Mouse (Mus musculus) CD4-positive, CD25-positive, alpha-beta regulatory T cell, adult 2 months (primary cell): ENCODE results near the gene Myo6.

ENCODE experiments used
- DNase-seq: peaks from one replicate; pipeline ENCODE4 v3.0.0-alpha.2; 2012; ENCODE audit warnings: low read depth, low spot score

Gene Myo6

DNA sequence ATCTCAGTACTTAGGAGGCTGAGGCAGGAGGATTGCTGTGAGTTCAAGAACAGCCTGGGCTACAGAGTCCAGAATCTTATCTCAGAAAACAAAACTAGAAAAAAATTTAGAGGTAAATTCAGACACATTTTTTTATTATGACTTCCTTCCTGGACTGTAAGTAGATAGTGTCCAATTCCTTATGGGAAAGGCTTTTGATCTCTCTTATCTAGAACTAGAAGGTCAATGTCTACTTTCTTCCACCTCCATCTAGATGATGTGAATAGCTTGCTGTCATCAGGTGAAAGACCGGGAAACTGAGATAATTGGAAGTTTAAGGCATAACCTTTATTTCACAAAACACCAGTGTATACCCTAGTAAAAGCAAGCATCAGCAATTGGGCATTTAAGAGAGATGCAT, 16.9 kb downstream of the Myo6 start:
- no peak for DNase-seq

- no peak for DNase-seq
Observed at GRCm38 (mm10) chr9:80184138-80184537, 19.3 kb downstream of the Myo6 start.

- DNase-seq, result no peak
Observed at GRCm38 (mm10) chr9:80185737-80186136, 20.9 kb downstream of the Myo6 start.

GRCm38 (mm10) chr9:80186693-80187092, 21.9 kb downstream of the Myo6 start:
- DNase-seq, result no peak

- DNase-seq, result no peak
Observed at GRCm38 (mm10) chr9:80188324-80188893, 23.6 kb downstream of the Myo6 start.

- no peak for DNase-seq
Observed at GRCm38 (mm10) chr9:80191240-80191639, 26.4 kb downstream of the Myo6 start.

GRCm38 (mm10) chr9:80192324-80192723, 27.5 kb downstream of the Myo6 start:
- DNase-seq, result no peak

GRCm38 (mm10) chr9:80194446-80194845, 29.6 kb downstream of the Myo6 start:
- no peak for DNase-seq

GRCm38 (mm10) chr9:80196161-80196560, 31.3 kb downstream of the Myo6 start:
- DNase-seq, result no peak

DNA sequence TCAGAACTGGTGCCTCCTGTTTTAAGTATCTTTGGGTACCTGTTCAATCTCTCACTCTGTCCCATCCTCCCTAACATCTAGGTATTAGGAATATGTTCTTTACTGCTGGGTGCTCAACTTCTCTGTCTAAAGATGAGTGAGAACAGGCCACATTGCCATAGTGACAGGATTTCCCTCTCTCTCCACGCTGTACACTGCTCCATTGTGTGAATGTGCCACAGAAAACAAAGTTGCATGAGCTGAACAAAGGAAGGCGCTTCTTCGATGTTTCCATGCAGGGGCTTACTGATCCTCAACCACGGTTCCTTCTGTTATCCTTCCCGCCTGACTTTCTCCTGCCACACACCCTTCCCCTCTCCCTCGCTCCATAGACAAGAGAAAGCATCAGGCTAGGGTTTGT, 32.4 kb downstream of the Myo6 start:
- DNase-seq, result no peak

GRCm38 (mm10) chr9:80200855-80201254, 36.0 kb downstream of the Myo6 start:
- DNase-seq, result no peak

DNA sequence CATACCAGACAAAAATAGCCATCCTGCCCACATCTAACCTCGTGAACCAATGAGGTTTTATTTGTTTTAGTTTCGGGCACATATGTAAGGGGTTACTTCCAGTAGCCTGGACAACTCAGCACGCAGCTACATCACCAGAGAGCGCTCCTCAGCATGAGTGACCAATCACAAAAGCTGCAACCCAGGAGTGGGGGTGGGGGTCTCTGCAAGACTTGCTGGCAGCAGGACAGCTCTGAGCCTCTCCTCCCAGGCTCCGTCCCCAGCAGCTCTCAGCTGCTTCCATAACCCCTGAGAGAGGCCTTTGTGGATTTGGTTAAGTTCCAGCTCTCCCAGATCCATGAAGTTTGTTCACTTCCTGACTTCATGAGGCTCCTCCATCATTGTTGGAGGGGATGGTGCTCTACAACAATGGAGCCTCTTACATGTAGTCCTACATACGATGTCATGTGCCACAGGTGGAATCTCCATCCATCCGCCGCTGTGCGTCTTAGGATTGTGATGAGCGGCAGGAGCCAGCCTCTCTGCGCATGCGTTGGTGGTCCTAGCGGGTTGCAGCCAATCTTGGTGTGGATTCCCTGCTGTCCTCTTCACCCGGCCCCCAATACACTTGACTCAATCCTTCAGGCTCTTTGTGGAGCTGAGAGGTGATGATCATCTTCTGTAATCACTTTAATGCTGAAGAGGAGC, 37.7 kb downstream of the Myo6 start:
- DNase-seq, result no peak

DNA sequence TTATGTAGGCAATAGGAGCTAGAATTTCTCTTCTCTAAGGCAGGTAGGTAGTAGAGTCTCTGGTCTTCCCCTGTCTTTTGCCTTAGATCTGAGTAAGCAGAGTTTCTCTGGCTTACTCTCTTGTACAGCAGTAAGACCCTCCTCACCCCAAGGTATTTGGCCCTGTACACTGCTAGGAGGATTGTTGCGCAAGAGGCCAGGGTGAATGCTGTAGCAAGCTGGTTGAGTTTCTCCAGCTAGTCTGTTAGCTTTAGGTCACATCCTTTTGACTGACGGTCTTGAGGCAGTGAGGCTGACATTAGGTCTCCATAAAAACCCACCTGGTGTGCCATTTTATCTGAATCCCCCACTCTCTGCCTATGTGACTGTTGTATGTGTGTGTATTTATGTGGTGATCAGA, 43.9 kb downstream of the Myo6 start:
- DNase-seq, result no peak

DNA sequence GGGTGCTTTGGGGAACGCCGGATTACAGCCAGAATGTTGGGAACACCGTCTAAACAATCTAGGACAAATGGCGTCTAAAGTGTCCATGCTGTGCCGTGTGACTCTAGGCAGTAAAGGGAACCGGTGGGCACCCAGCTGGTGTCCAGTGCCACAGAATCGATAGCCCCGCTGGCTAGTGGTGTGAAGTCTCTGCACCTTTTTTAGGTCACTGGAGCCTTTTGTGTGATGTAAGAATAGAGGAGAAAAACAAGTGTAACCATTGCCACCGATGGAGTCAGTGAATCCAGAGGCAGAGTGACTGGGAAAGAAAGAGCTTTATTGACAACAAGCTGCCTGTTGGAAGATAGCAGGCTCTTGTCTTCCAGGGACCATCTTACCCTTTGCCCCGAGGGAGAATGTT, 44.6 kb downstream of the Myo6 start:
- no peak for DNase-seq

GRCm38 (mm10) chr9:80210096-80210495, 45.3 kb downstream of the Myo6 start:
- DNase-seq, result no peak

- DNase-seq, result no peak
Observed at GRCm38 (mm10) chr9:80213428-80213827, 48.6 kb downstream of the Myo6 start.

DNA sequence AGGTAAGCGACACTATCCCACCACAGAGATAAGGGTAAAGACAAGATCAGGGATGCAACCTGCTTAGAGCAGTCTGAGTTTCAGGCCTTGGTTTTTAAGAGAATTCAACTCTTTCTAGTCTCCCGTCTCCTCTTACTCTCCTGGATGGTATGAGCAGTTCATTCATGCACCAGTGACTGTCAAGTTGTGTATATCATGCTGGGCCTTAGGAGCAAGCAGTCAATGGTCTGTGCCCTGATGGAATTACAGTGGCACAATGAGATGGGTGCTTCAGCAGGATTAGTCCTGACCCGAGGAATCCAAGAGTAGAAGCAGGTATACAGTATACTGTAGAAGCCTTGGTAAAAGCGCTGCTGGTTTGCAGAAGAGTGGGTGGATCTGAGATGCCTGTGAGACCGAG, 50.7 kb downstream of the Myo6 start:
- no peak for DNase-seq

- no peak for DNase-seq
Observed at GRCm38 (mm10) chr9:80216786-80217501, 52.1 kb downstream of the Myo6 start.

DNA sequence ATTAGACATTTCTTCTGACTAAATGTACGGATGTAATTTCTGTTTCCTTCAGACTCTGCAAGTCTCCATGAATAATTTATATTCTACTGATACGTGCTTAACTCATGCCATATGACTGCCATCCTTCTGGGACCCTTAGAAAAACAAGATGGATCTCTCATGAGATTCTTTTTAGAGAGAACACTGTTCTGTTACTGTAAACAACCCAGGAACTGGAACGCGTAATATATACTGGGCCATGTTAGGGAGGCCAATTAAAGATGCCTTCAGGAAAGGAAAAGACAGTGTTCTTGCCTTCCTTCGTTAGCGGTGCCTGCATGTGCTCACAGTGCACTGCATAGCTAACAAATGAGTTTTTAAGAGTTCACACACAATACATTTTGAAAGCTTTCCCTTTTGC, 53.9 kb downstream of the Myo6 start:
- no peak for DNase-seq

DNA sequence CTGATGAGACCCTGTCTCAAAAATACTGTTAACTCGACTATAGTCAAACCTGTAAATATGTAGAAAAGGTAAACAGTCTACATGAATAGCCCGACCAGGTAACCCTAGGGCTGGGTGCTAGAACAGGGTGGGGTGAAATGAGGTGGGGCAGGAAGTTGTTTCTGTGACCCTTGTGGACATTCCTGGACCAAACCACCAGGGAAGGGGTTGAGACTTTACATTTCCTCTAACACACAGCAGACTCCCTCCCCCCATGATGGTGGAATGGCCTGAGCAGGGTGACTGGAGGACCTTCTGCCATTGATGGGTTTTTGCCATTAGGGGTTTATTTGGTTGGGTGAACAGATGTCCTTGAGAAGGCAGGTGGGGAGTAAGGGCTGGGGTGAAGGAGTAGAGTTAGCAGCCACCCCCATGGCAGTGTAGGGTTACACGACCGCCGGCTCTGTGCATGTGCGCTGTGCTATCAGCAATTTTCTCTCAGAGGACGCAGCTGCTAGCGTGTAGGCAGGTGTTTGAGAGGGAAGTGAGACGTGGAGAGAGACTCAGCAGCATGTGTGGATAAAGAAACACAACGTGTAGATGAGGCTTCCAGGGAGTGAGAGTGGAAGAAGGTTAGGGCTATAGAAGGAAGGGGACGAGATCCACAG, 59.3 kb downstream of the Myo6 start:
- DNase-seq, result no peak

DNA sequence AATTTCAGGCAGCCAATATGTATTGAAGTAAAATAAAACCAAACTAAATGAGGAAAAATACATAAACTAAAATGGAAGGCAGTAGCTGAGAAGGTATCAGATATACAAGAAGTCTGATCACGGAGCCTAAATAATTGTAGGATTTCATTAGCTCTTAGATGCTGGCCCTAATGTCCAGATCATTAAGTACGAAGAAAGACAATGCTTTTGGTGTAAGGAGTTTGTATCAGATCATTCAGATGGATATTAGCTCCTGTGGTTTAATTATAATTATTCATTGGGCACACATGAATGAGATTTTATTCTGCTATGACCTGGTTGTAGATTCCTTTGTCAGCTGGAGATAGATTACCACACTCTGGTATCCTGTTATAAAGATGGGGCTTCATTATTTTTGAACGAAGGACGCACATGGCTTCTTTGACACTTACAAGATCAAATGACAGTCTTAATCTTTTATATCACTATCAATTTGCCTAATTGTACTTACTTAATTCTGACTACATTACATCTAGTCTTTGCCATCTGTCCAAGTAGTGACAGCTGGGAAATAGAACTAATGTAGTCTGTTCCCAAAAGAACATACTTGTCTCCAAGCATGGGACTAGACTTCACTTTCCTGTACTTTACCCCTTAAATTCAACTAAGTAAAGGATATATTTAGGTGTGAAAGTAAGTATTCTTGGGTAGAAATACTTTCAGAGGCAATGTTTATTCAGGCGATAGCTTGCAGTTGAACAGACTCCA, 61.9 kb downstream of the Myo6 start:
- no peak for DNase-seq
